Mouse (Mus musculus) embryo, embryonic 10.5 days (tissue): ENCODE measurements around the gene Krtap5-2.
A peak's percentile ranks its signal among the peaks of the same experiment; 100 is the strongest.
"Not testable (repeated sequence)": the region's sequence is repeated elsewhere in the genome, so short reads cannot be mapped to it uniquely, and the experiment has no call there.

ENCODE experiments used
- DNase-seq: peaks from one replicate; pipeline ENCODE4 v3.0.0-alpha.2; 2015; ENCODE audit warnings: low spot score

Gene Krtap5-2

DNA sequence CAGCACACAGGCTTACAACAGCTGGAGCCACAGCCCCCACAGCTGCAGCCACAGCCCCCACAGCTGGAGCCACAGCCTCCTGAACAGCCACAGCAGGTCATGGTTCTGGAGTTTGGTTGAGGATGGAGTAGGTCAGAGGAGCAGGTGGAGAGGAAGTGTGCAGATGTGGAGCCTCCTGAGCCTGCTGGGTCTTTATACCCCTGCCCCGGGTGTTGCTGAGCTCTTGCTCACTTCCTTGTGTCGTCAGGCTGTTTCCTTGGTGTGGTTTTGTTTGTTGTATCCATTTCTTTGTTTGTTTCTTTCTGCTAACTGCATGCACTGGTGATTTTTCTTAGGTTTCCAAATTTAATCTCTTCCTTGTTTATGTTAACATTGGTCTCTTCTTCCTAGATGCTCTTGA lies 39.9 kb downstream of the Krtap5-2 start, which contains the start of gene Gm39115:
TSS of gene Gm39115 (minus strand) at position 101 of the 400 bp plus-strand sequence.
- not testable (repeated sequence) for DNase-seq

DNA sequence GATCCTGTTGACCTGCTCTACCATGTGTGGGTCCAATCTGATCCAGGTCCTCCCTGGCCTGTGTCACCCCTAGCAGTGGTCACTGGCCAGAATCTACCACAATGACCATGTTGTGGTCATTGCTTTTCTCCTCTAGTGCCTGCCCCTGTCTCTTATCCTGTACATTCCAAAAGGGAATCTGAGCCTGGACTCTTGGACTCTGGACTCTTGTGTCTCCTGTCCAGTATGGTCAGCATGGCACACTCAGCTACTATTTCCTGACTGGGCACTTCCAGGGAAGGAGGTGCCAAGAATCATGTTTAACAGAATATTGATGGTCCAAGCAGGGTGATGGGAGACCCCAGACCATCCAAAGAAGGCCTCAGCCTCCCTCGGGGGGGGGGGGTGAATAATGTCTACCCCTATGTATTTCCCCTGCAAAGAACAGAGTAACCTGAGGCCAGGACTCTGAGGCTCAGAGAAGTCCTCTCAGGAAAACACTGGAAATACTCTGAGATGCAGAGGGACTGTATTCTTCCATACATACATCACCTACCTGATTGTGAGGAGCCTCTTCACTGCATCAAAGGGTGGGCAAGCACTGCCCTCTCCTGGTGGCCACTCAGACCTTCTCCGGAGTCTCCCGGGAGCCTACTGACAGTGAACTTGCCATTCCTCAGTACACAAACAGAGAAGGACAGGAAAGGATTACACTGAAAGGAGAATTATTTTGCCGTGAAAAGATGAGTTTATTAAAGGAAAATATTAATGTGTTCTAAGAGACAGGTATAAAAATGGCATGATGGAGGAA lies 41.4 kb downstream of the Krtap5-2 start:
- DNase-seq = peak; percentile 40

- DNase-seq = no peak
These were observed 47.0 kb downstream of the Krtap5-2 start for GRCm38 (mm10) chr7:142128843-142129242.
